Mouse (Mus musculus): Measurements from ENCODE around the gene Tjp3. TPM values are rescaled to one million over a fixed set of nuclear protein-coding genes. Genes with fewer than 3 reads are reported as not detected.
"Not testable (repeated sequence)": the region's sequence is repeated elsewhere in the genome, so short reads cannot be mapped to it uniquely, and the experiment has no call there.

Tjp3 gene
- polyA plus RNA-seq, 1 experiment from 2014 or later = 3.9 TPM

GRCm38 (mm10) chr10:81234206-81234605, 57.2 kb downstream of the Tjp3 start:
- 76% methylated on average over 6 of the region's 6 CpGs for WGBS
- H3K4me3 ChIP-seq (ENCODE audit: low read depth, low read length) = no peak overlapping the region
- DNase-seq (ENCODE audit: low spot score, missing footprints) = no peak
- no peak overlapping the region for H3K9ac ChIP-seq (ENCODE audit: low read length)
- H3K36me3 ChIP-seq (ENCODE audit: control insufficient read depth, insufficient read depth, low read length) = no peaks in the 10 kb centered on the region
- H3K4me2 ChIP-seq = no peak overlapping the region
- H3K9me3 ChIP-seq (ENCODE audit: control insufficient read depth, low read length) = no peaks in the 10 kb centered on the region
- no peak for ATAC-seq (ENCODE audit: low FRiP score)
- no peak overlapping the region for H3K27ac ChIP-seq (ENCODE audit: low read depth, low read length)
- H3K4me1 ChIP-seq (ENCODE audit: control insufficient read depth, insufficient read depth, low read length) = peaks cover 12% of the 10 kb centered on the region
- H3K27me3 ChIP-seq (ENCODE audit: control insufficient read depth, insufficient read depth, low read length) = no peaks in the 10 kb centered on the region; the same call in 1 of the 2 replicates

- no peak overlapping the region for H3K27ac ChIP-seq (ENCODE audit: low read depth, low read length)
Measured at GRCm38 (mm10) chr10:81233226-81233585, 58.2 kb downstream of the Tjp3 start.

GRCm38 (mm10) chr10:81232580-81233225, 58.7 kb downstream of the Tjp3 start, which contains the start of gene Zfr2:
Gene Zfr2, plus strand, starts transcription at chr10:81233155.
- Histone ChIP-seq H3K36me3 (ENCODE audit: control insufficient read depth, insufficient read depth, low read length) (no peaks in the 10 kb centered on the region), H3K4me2 (peak within 1 kb of the TSS; percentile 67), H3K4me3 (ENCODE audit: low read depth, low read length) (peak within 1 kb of the TSS; percentile 74), H3K27me3 (ENCODE audit: control insufficient read depth, insufficient read depth, low read length) (no peaks in the 10 kb centered on the region; the same call in 1 of the 2 replicates), H3K27ac (ENCODE audit: low read depth, low read length) (no peak within 1 kb of the TSS), H3K9me3 (ENCODE audit: control insufficient read depth, low read length) (no peaks in the 10 kb centered on the region), H3K9ac (ENCODE audit: low read length) (peak within 1 kb of the TSS; percentile 73), H3K4me1 (ENCODE audit: control insufficient read depth, insufficient read depth, low read length) (peaks cover 12% of the 10 kb centered on the region)
- ATAC-seq (ENCODE audit: low FRiP score) (peak; percentile 77), DNase-seq (ENCODE audit: low spot score, missing footprints) (peak; percentile 96)
- WGBS = 10% methylated on average over 29 of the region's 29 CpGs

More at GRCm38 (mm10) chr10:81233226-81233585, 58.2 kb downstream of the Tjp3 start:
- ATAC-seq (ENCODE audit: low FRiP score) (peak; percentile 70), DNase-seq (ENCODE audit: low spot score, missing footprints) (no peak)
- Histone ChIP-seq H3K4me1 (ENCODE audit: control insufficient read depth, insufficient read depth, low read length) (peaks cover 12% of the 10 kb centered on the region), H3K9ac (ENCODE audit: low read length) (peak overlapping the region; percentile 73), H3K4me3 (ENCODE audit: low read depth, low read length) (peak overlapping the region; percentile 74), H3K4me2 (peak overlapping the region; percentile 67), H3K36me3 (ENCODE audit: control insufficient read depth, insufficient read depth, low read length) (no peaks in the 10 kb centered on the region), H3K27me3 (ENCODE audit: control insufficient read depth, insufficient read depth, low read length) (no peaks in the 10 kb centered on the region; the same call in 1 of the 2 replicates), H3K9me3 (ENCODE audit: control insufficient read depth, low read length) (no peaks in the 10 kb centered on the region)
- WGBS = 1% methylated on average over 28 of the region's 28 CpGs

GRCm38 (mm10) chr10:81231436-81231835, 59.9 kb downstream of the Tjp3 start:
- peak overlapping the region; percentile 51; the same call in 1 of the 2 replicates for H3K4me3 ChIP-seq (ENCODE audit: low read depth, low read length)
- H3K36me3 ChIP-seq (ENCODE audit: control insufficient read depth, insufficient read depth, low read length) = no peaks in the 10 kb centered on the region
- H3K4me2 ChIP-seq = peak overlapping the region; percentile 73
- ATAC-seq (ENCODE audit: low FRiP score) (no peak), DNase-seq (ENCODE audit: low spot score, missing footprints) (no peak)
- H3K27ac ChIP-seq (ENCODE audit: low read depth, low read length) = no peak overlapping the region
- H3K27me3 ChIP-seq (ENCODE audit: control insufficient read depth, insufficient read depth, low read length) = no peaks in the 10 kb centered on the region; the same call in 1 of the 2 replicates
- H3K4me1 ChIP-seq (ENCODE audit: control insufficient read depth, insufficient read depth, low read length) = peaks cover 12% of the 10 kb centered on the region
- H3K9me3 ChIP-seq (ENCODE audit: control insufficient read depth, low read length) = no peaks in the 10 kb centered on the region
- H3K9ac ChIP-seq (ENCODE audit: low read length) = no peak overlapping the region; the same call in 1 of the 2 replicates
- WGBS = 52% methylated on average over 7 of the region's 7 CpGs

- WGBS = 5% methylated on average over 27 of the region's 27 CpGs
- H3K9ac ChIP-seq (ENCODE audit: low read length) = peak within 1 kb of the TSS; percentile 76
- DNase-seq (ENCODE audit: low spot score, missing footprints) = peak; percentile 94
- H3K27ac ChIP-seq (ENCODE audit: low read depth, low read length) = 0 out of 2 replicates have a peak within 1 kb of the TSS, but pooled peaks have one; percentile 46
- peak within 1 kb of the TSS; percentile 51 for H3K4me3 ChIP-seq (ENCODE audit: low read depth, low read length)
- H3K4me1 ChIP-seq (ENCODE audit: control insufficient read depth, insufficient read depth, low read length) = peaks cover 12% of the 10 kb centered on the region
- H3K4me2 ChIP-seq = peak within 1 kb of the TSS; percentile 73
- ATAC-seq (ENCODE audit: low FRiP score) = peak; percentile 88
- no peaks in the 10 kb centered on the region for H3K36me3 ChIP-seq (ENCODE audit: control insufficient read depth, insufficient read depth, low read length)
- no peaks in the 10 kb centered on the region for H3K9me3 ChIP-seq (ENCODE audit: control insufficient read depth, low read length)
- no peaks in the 10 kb centered on the region; the same call in 1 of the 2 replicates for H3K27me3 ChIP-seq (ENCODE audit: control insufficient read depth, insufficient read depth, low read length)
Measured at GRCm38 (mm10) chr10:81230438-81231332, 60.7 kb downstream of the Tjp3 start, which contains the start of gene Atcay. Gene Atcay, minus strand, starts transcription at chr10:81230833.

DNA sequence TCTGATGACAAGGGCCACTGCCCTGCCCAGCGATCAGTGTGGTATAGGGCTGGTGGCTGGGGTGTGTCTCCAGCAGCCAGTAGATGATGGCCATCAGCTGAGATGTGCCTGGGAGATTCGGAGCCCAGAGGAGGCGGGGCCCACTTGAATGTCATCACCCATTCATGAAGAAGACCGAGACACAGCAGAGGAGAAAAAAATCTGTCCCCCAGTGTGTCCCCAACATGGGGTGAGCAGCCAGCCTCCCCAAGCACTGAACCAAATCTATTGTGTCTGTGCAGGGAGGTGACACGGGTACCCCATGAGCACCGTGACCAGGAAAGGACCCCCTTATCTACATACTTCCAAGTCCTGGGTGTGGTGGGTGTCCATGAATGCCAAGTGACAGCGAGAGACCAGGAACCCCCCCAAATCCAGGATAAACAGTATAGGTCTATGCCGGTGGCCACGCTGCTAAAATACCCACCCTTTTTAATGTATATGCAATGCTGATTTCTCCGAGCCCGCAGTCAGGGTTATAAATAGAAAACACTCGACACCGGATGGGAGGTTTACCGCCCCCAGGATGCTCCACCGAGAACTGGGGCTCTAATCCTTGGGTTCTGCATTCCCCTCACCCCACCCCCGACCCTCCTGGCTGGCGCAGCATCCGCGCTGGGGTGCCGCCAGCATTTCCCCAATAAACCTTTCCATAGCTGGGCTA, 61.5 kb downstream of the Tjp3 start:
- WGBS = 11% methylated on average over 20 of the region's 20 CpGs

DNA sequence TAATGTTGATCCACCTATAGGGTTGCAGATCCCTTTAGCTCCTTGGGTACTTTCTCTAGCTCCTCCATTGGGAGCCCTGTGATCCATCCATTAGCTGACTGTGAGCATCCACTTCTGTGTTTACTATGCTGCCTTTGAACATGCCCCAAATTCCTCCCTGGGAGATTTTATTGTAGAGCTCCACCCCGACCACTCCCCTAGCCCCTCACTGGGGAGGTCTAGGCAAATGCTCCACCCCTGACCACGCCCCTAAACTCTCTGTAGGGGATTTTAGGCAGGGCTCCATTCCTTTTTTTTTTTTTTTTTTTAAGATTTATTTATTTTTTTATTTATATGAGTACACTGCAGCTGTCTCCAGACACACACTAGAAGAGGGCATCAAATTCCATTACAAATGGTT, 67.7 kb downstream of the Tjp3 start:
- not testable (repeated sequence) for H3K4me2 ChIP-seq; H3K4me1 ChIP-seq (ENCODE audit: control insufficient read depth, insufficient read depth, low read length); H3K9ac ChIP-seq (ENCODE audit: low read length); H3K4me3 ChIP-seq (ENCODE audit: low read depth, low read length); H3K27me3 ChIP-seq (ENCODE audit: control insufficient read depth, insufficient read depth, low read length); H3K36me3 ChIP-seq (ENCODE audit: control insufficient read depth, insufficient read depth, low read length); H3K27ac ChIP-seq (ENCODE audit: low read depth, low read length); H3K9me3 ChIP-seq (ENCODE audit: control insufficient read depth, low read length); DNase-seq (ENCODE audit: low spot score, missing footprints); ATAC-seq (ENCODE audit: low FRiP score)
- 63% methylated on average over 2 of the region's 2 CpGs for WGBS

More for the DNA sequence above, 61.5 kb downstream of the Tjp3 start:
- ATAC-seq (ENCODE audit: low FRiP score) (0 out of 2 replicates have a peak, but pooled peaks have one; percentile 20), DNase-seq (ENCODE audit: low spot score, missing footprints) (peak; percentile 88)
- H3K9me3 ChIP-seq (ENCODE audit: control insufficient read depth, low read length) = no peaks in the 10 kb centered on the region
- H3K27me3 ChIP-seq (ENCODE audit: control insufficient read depth, insufficient read depth, low read length) = no peaks in the 10 kb centered on the region; the same call in 1 of the 2 replicates
- H3K4me1 ChIP-seq (ENCODE audit: control insufficient read depth, insufficient read depth, low read length) = peaks cover 12% of the 10 kb centered on the region
- H3K4me2 ChIP-seq = peak overlapping the region; percentile 73
- H3K9ac ChIP-seq (ENCODE audit: low read length) = peak overlapping the region; percentile 76
- no peaks in the 10 kb centered on the region for H3K36me3 ChIP-seq (ENCODE audit: control insufficient read depth, insufficient read depth, low read length)
- peak overlapping the region; percentile 51 for H3K4me3 ChIP-seq (ENCODE audit: low read depth, low read length)
- H3K27ac ChIP-seq (ENCODE audit: low read depth, low read length) = no peak overlapping the region
